Mouse (Mus musculus): ENCODE data around the gene Abcb9.

DNA sequence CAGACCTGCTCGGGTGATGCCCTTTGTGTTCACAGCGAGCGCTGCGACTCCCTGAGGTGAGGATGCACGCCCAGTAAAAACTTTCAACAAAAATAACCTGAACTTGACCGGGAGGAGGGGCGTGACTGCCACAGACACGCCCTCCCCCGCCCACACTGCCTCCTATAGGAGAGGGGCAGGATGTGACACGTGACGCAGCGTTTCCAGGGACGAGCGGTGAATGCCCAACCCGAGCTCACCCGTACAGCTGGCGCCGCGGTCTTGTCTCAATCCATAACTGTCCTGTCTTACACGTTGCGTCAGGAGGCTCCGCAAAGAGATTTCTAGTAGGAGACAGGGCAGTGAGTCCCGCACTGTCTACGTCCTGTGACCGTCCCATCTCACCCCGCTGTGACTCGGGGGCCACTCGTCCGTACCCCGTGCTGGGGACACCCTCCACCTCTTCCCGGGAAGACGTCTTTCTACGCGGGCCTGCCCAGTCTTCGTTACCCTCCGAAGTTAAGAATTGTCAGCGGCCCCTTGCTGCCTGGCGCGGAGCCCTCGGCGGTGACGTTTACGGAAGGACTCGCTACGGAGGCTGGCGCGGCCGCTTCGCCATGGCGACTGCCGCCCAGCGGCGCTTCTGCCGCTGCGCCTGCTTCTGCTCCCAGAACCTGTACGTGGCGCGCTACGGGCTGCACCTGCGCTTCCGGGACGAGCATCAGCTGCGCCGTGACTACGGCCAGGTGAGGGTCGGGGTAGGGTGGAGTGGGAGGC lies 16.3 kb upstream of the Abcb9 start, which contains the start of gene Ogfod2:
- peak; percentile 69 for TF ChIP-seq CTCF (IDR thresholded peaks at IDR 0.05; ENCODE audit: low read depth)
- TF ChIP-seq EP300 (IDR thresholded peaks at IDR 0.05; ENCODE audit: low read depth) = no peak
